Mouse (Mus musculus) liver, postnatal 0 days (tissue): Measurements from ENCODE around the gene Cog7. TPM values are rescaled to one million over a fixed set of nuclear protein-coding genes. Genes with fewer than 3 reads are reported as not detected.

Experiments
- ATAC-seq: fragments of 200-750 bp; cut with Nextera tagmentation; 2 replicates; pipeline ENCODE4 v1.8.0; 2017; ENCODE audit warnings: mild to moderate bottlenecking, moderate library complexity
- DNase-seq: peaks from one replicate; pipeline ENCODE4 v3.0.0-alpha.2; 2016
- H3K27ac ChIP-seq: fragments of 300-500 bp; sonication (generic); 2 replicates; pipeline ENCODE4 v1.5.1; 2014; ENCODE audit warnings: antibody characterized with exemption, moderate library complexity, mild to moderate bottlenecking, low read depth
- H3K27me3 ChIP-seq: fragments of 300-500 bp; sonication (generic); 2 replicates; pipeline ENCODE4 v1.6.1; 2014; ENCODE audit warnings: low read length, control low read depth, mixed read lengths; ENCODE audit not compliant: insufficient read depth
- H3K36me3 ChIP-seq: fragments of 300-500 bp; sonication (generic); replicated peaks from 2 replicates; pipeline ENCODE4 v1.6.1; 2014; ENCODE audit warnings: mild to moderate bottlenecking, control low read depth, low read length, moderate library complexity, mixed read lengths; ENCODE audit not compliant: insufficient read depth
- H3K4me1 ChIP-seq: fragments of 300-500 bp; sonication (generic); 2 replicates; pipeline ENCODE4 v1.6.1; 2014; ENCODE audit warnings: antibody characterized with exemption, mild to moderate bottlenecking, control low read depth; ENCODE audit not compliant: insufficient read depth
- H3K4me2 ChIP-seq: fragments of 300-500 bp; sonication (generic); 2 replicates; pipeline ENCODE4 v1.6.1; 2014; ENCODE audit warnings: low read depth, mild to moderate bottlenecking, low read length, moderate library complexity, mixed read lengths
- H3K4me3 ChIP-seq: fragments of 300-500 bp; sonication (generic); 2 replicates; pipeline ENCODE4 v1.5.1; 2014; ENCODE audit warnings: low read depth, low read length
- H3K9ac ChIP-seq: fragments of 300-500 bp; sonication (generic); replicated peaks from 2 replicates; pipeline ENCODE4 v1.6.1; 2014; ENCODE audit warnings: mild to moderate bottlenecking, moderate library complexity
- H3K9me3 ChIP-seq: fragments of 300-500 bp; sonication (generic); 2 replicates; pipeline ENCODE4 v1.6.1; 2016; ENCODE audit warnings: mild to moderate bottlenecking, control low read depth, low read length, mixed read lengths
- CTCF ChIP-seq: sonication (generic); IDR thresholded peaks from 2 replicates; pipeline ENCODE4 v1.5.1; 2016; ENCODE audit warnings: antibody characterized with exemption, low read depth
- EP300 ChIP-seq: IDR thresholded peaks from 2 replicates; pipeline ENCODE4 v1.6.1; 2016; ENCODE audit warnings: antibody characterized with exemption, low read depth, mild to moderate bottlenecking
- whole genome bisulfite sequencing: fragments of 180-500 bp; shearing (Covaris S2); extraction: QIAGEN DNeasy Blood & Tissue Kit; methylation state at CpG from one replicate; pipeline ENCODE4 v1.1.7; 2014; ENCODE audit not compliant: insufficient replicate concordance; 5-methylcytosine and 5-hydroxymethylcytosine counted together
- polyA plus RNA-seq: library from polyadenylated mRNA; unstranded; fragments of >200 nt; fragmentation: Nextera tagmentation; extraction: Ambion mirVana; gene quantifications from 2 replicates; pipeline ENCODE4 v1.2.1, GENCODE M21; 2015

Gene Cog7
- polyA plus RNA-seq, 1 experiment from 2014 or later, result 5.4 TPM

- DNase-seq (peak; percentile 50), ATAC-seq (peak; percentile 82)
- Histone ChIP-seq H3K27ac (peak overlapping the region; percentile 75), H3K27me3 (no peaks in the 10 kb centered on the region), H3K4me1 (peaks cover 58% of the 10 kb centered on the region), H3K4me3 (no peak overlapping the region), H3K9ac (peak overlapping the region; percentile 53; the same call in 1 of the 2 replicates), H3K4me2 (peak overlapping the region; percentile 58), H3K36me3 (peaks cover 10% of the 10 kb centered on the region; the same call in 1 of the 2 replicates), H3K9me3 (no peaks in the 10 kb centered on the region)
- WGBS, result 59% methylated on average over 10 of the region's 10 CpGs
- TF ChIP-seq CTCF, result no peak
- TF ChIP-seq EP300, result no peak
These were observed 34.2 kb upstream of the Cog7 start for GRCm38 (mm10) chr7:122015734-122016133.

GRCm38 (mm10) chr7:122015105-122015504 is 33.6 kb upstream of the Cog7 start:
- DNase-seq, result peak; percentile 30
- peak overlapping the region; percentile 11; the same call in 1 of the 2 replicates for H3K4me3 ChIP-seq
- 40% methylated on average over 8 of the region's 8 CpGs for WGBS

GRCm38 (mm10) chr7:122012949-122013348 is 31.4 kb upstream of the Cog7 start:
- peaks cover 26% of the 10 kb centered on the region for H3K36me3 ChIP-seq
- no peak overlapping the region for H3K27ac ChIP-seq
- H3K4me1 ChIP-seq, result peaks cover 33% of the 10 kb centered on the region
- no peak overlapping the region for H3K4me2 ChIP-seq
- H3K4me3 ChIP-seq, result no peak overlapping the region
- DNase-seq (no peak), ATAC-seq (no peak)
- H3K9me3 ChIP-seq, result no peaks in the 10 kb centered on the region
- no peaks in the 10 kb centered on the region for H3K27me3 ChIP-seq
- WGBS, result 44% methylated on average over 10 of the region's 10 CpGs
- no peak for TF ChIP-seq CTCF
- no peak for TF ChIP-seq EP300
- H3K9ac ChIP-seq, result no peak overlapping the region

More at GRCm38 (mm10) chr7:122015105-122015504, 33.6 kb upstream of the Cog7 start:
- Histone ChIP-seq H3K27me3 (no peaks in the 10 kb centered on the region), H3K4me1 (peaks cover 54% of the 10 kb centered on the region), H3K4me2 (peak overlapping the region; percentile 58), H3K9ac (peak overlapping the region; percentile 53), H3K9me3 (no peaks in the 10 kb centered on the region), H3K27ac (peak overlapping the region; percentile 75), H3K36me3 (peaks cover 15% of the 10 kb centered on the region)
- TF ChIP-seq CTCF (peak; percentile 35), EP300 (no peak)
- peak; percentile 45 for ATAC-seq

- Histone ChIP-seq H3K4me2 (no peak overlapping the region), H3K9ac (no peak overlapping the region), H3K4me3 (no peak overlapping the region), H3K4me1 (peaks cover 30% of the 10 kb centered on the region), H3K9me3 (no peaks in the 10 kb centered on the region), H3K27me3 (no peaks in the 10 kb centered on the region), H3K36me3 (peaks cover 28% of the 10 kb centered on the region), H3K27ac (no peak overlapping the region)
- DNase-seq, result no peak
- no peak for TF ChIP-seq EP300
- no peak for TF ChIP-seq CTCF
- ATAC-seq, result no peak
- WGBS, result 89% methylated on average over 4 of the region's 4 CpGs
These were observed 30.9 kb upstream of the Cog7 start for GRCm38 (mm10) chr7:122012370-122012769.

GRCm38 (mm10) chr7:122000396-122000795 is 18.9 kb upstream of the Cog7 start:
- no peak overlapping the region for H3K27ac ChIP-seq
- H3K27me3 ChIP-seq, result no peaks in the 10 kb centered on the region
- ATAC-seq, result no peak
- no peak overlapping the region for H3K9ac ChIP-seq
- TF ChIP-seq CTCF (no peak), EP300 (no peak)
- H3K36me3 ChIP-seq, result peaks cover 61% of the 10 kb centered on the region
- H3K4me1 ChIP-seq, result no peaks in the 10 kb centered on the region
- 68% methylated on average over 8 of the region's 8 CpGs for WGBS
- no peak overlapping the region for H3K4me2 ChIP-seq
- no peaks in the 10 kb centered on the region; the same call in 1 of the 2 replicates for H3K9me3 ChIP-seq
- no peak for DNase-seq
- H3K4me3 ChIP-seq, result no peak overlapping the region

- no peak for ATAC-seq
- Histone ChIP-seq H3K4me2 (no peak overlapping the region), H3K36me3 (peaks cover 70% of the 10 kb centered on the region), H3K27ac (no peak overlapping the region), H3K4me1 (no peaks in the 10 kb centered on the region), H3K4me3 (no peak overlapping the region), H3K9ac (no peak overlapping the region), H3K27me3 (no peaks in the 10 kb centered on the region), H3K9me3 (no peaks in the 10 kb centered on the region; the same call in 1 of the 2 replicates)
- TF ChIP-seq EP300 (no peak), CTCF (no peak)
- 85% methylated on average over 5 of the region's 5 CpGs for WGBS
- DNase-seq, result no peak
These were observed 14.4 kb upstream of the Cog7 start for GRCm38 (mm10) chr7:121995961-121996360.

- no peaks in the 10 kb centered on the region for H3K4me1 ChIP-seq
- TF ChIP-seq CTCF (peak; percentile 79), EP300 (no peak)
- no peak overlapping the region for H3K27ac ChIP-seq
- no peak overlapping the region for H3K9ac ChIP-seq
- H3K4me3 ChIP-seq, result no peak overlapping the region
- WGBS, result 60% methylated on average over 4 of the region's 4 CpGs
- no peak overlapping the region for H3K4me2 ChIP-seq
- H3K27me3 ChIP-seq, result no peaks in the 10 kb centered on the region
- DNase-seq (peak; percentile 66), ATAC-seq (no peak)
- H3K9me3 ChIP-seq, result no peaks in the 10 kb centered on the region
- H3K36me3 ChIP-seq, result peaks cover 19% of the 10 kb centered on the region
These were observed 6.5 kb downstream of the Cog7 start for GRCm38 (mm10) chr7:121975031-121975430.
